Mouse (Mus musculus): ENCODE results near the gene Cenpe.

Gene Cenpe

GRCm38 (mm10) chr3:135280160-135280559 is 67.8 kb downstream of the Cenpe start:
- ATAC-seq (ENCODE audit: insufficient number of reproducible peaks, low FRiP score, low TSS enrichment): no peak

GRCm38 (mm10) chr3:135280669-135281415 is 68.5 kb downstream of the Cenpe start, which contains the start of gene Bdh2:
TSS of gene Bdh2 (plus strand) at chr3:135281221.
- ATAC-seq (ENCODE audit: insufficient number of reproducible peaks, low FRiP score, low TSS enrichment): peak; percentile 65; the same call in 1 of the 2 replicates

- no peak for ATAC-seq (ENCODE audit: insufficient number of reproducible peaks, low FRiP score, low TSS enrichment)
Measured at GRCm38 (mm10) chr3:135281701-135282100, 69.4 kb downstream of the Cenpe start.

- no peak for ATAC-seq (ENCODE audit: insufficient number of reproducible peaks, low FRiP score, low TSS enrichment)
Measured at GRCm38 (mm10) chr3:135285256-135285655, 72.9 kb downstream of the Cenpe start.

- no peak for ATAC-seq (ENCODE audit: insufficient number of reproducible peaks, low FRiP score, low TSS enrichment)
Measured at GRCm38 (mm10) chr3:135285807-135286206, 73.5 kb downstream of the Cenpe start.

GRCm38 (mm10) chr3:135288138-135288750 is 75.9 kb downstream of the Cenpe start:
- no peak for ATAC-seq (ENCODE audit: insufficient number of reproducible peaks, low FRiP score, low TSS enrichment)

GRCm38 (mm10) chr3:135289148-135289547 is 76.8 kb downstream of the Cenpe start:
- no peak for ATAC-seq (ENCODE audit: insufficient number of reproducible peaks, low FRiP score, low TSS enrichment)

GRCm38 (mm10) chr3:135290249-135290894 is 78.0 kb downstream of the Cenpe start:
- peak; percentile 60; the same call in 1 of the 2 replicates for ATAC-seq (ENCODE audit: insufficient number of reproducible peaks, low FRiP score, low TSS enrichment)

GRCm38 (mm10) chr3:135293703-135294102 is 81.4 kb downstream of the Cenpe start:
- ATAC-seq (ENCODE audit: insufficient number of reproducible peaks, low FRiP score, low TSS enrichment): no peak

- ATAC-seq (ENCODE audit: insufficient number of reproducible peaks, low FRiP score, low TSS enrichment): no peak
Measured at GRCm38 (mm10) chr3:135295559-135295958, 83.2 kb downstream of the Cenpe start.

GRCm38 (mm10) chr3:135298560-135298959 is 86.2 kb downstream of the Cenpe start:
- no peak for ATAC-seq (ENCODE audit: insufficient number of reproducible peaks, low FRiP score, low TSS enrichment)

GRCm38 (mm10) chr3:135300081-135300480 is 87.7 kb downstream of the Cenpe start:
- no peak for ATAC-seq (ENCODE audit: insufficient number of reproducible peaks, low FRiP score, low TSS enrichment)

- no peak for ATAC-seq (ENCODE audit: insufficient number of reproducible peaks, low FRiP score, low TSS enrichment)
Measured at GRCm38 (mm10) chr3:135304060-135304459, 91.7 kb downstream of the Cenpe start.

- ATAC-seq (ENCODE audit: insufficient number of reproducible peaks, low FRiP score, low TSS enrichment): no peak
Measured at GRCm38 (mm10) chr3:135304566-135304965, 92.2 kb downstream of the Cenpe start.

GRCm38 (mm10) chr3:135307411-135308259 is 95.3 kb downstream of the Cenpe start, which contains the start of gene Slc9b2:
TSS of gene Slc9b2 (plus strand) at chr3:135307700.
- ATAC-seq (ENCODE audit: insufficient number of reproducible peaks, low FRiP score, low TSS enrichment): peak; percentile 69

- no peak for ATAC-seq (ENCODE audit: insufficient number of reproducible peaks, low FRiP score, low TSS enrichment)
Measured at GRCm38 (mm10) chr3:135312916-135313491, 100.7 kb downstream of the Cenpe start.

GRCm38 (mm10) chr3:135313727-135314126 is 101.4 kb downstream of the Cenpe start:
- no peak for ATAC-seq (ENCODE audit: insufficient number of reproducible peaks, low FRiP score, low TSS enrichment)

GRCm38 (mm10) chr3:135314811-135315210 is 102.5 kb downstream of the Cenpe start:
- no peak for ATAC-seq (ENCODE audit: insufficient number of reproducible peaks, low FRiP score, low TSS enrichment)

- no peak for ATAC-seq (ENCODE audit: insufficient number of reproducible peaks, low FRiP score, low TSS enrichment)
Measured at GRCm38 (mm10) chr3:135315720-135316425, 103.5 kb downstream of the Cenpe start.

Data from cerebellum, adult (tissue).